Mouse (Mus musculus) urinary bladder, postnatal 36 days (tissue): ENCODE data around the gene Hmgn5.
A peak's percentile ranks its signal among the peaks of the same experiment; 100 is the strongest.

Experiments used
- DNase-seq, 2 experiments: peaks; one replicate each; pipeline ENCODE4 v3.0.0; 2022; ENCODE audit warnings: low spot score in 2 of 2, mixed read lengths in 1 of 2

Gene Hmgn5

DNA sequence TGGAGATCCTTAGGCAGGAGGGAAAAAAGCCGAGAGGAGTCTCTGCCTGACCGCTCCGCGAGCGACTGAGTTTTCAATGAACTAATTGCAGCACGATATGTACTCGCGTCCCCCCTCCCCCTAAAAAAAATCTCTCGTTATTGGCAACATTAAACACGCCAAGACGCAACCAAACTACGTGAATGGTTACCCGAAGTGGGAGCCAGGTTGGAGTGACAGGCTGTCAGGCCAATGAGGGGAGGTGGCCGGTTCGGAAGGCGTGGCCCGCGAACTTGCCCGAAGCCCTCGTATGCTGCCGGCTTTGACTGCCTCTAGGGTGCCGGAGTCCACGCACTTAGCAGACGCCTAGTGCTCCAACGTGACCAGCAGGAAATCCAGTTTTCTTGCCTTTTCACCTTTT, at the start of gene Hmgn5:
TSS of gene Hmgn5 (minus strand) at position 122 of the 400 bp plus-strand sequence.
- peak; percentile 85 to 93 for DNase-seq

DNA sequence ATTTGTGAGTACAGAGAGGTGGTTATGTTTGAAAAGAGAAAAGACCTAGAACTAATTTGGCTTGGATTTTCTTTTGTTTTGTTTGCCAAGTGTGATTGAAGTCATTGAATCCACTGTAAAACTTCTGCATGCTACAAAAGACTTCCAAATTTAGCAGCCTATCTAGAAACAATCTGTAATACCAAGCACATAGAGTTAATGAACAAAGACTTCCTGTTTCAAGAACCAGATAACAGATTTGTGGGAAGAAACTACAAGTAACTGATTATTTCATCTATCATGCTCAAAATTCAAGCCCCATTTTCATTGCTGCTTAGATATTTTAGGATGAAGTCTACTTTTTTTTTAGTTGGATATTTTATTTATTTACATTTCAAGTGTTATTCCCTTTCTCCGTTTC, 34.6 kb upstream of the Hmgn5 start:
- DNase-seq = no peak

DNA sequence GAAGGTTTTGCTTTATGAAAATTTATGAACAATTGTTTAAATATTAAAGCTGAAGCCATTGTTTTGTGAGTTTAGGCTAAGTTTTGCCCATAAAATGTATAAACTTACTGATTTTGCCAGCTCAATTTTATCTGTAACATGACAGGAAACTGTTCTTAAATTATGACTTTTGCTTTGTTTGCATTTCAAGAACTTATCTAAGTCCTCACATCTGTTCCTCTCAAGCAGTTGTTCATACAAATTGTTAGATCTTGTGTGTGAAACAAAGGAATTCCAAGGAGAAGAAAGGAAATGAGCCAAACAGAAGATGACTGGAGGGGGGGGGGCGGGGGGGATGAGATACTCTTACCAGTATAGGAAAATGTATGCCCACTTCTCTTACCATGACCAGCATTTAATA, 13.0 kb upstream of the Hmgn5 start:
- no peak for DNase-seq

DNA sequence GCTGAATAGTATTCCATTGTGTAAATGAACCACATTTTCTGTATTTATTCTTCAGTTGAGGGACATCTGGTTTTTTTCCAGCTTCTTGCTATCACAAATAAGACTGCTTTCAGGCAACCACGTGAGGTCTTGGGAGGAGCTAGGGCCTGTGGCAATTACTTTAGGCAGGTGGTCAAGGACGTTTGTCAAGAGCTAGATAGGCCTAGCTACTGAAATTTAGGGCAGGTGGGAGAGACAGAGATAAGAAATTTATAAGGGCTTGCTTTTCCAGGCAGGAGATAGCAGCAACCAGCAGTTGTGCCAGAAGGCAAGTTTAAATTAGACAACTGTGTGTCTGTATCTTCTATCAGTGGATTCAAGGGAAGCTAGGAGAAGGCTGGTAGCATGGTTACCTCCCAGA, 7.7 kb upstream of the Hmgn5 start:
- DNase-seq = no peak

DNA sequence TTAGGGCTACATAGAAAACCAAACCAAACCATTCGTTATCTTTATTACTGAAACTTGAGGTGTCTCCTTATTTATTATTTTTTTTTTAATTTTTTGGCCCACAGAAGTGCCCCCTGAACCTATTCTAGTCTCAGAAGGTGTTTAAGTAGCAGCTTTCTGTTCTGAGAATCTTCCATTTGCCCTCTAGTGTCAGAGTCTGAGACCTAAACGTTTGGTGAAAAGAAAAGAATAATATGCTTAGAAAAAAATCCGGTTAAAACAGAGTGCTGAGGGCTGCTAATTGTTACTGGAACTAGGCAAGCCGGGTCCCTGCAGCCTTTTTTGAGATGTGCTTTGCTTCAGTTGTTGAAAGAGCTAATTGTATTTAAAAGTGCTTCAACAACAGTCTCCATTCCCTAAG, 962 bp upstream of the Hmgn5 start:
- no peak for DNase-seq

DNA sequence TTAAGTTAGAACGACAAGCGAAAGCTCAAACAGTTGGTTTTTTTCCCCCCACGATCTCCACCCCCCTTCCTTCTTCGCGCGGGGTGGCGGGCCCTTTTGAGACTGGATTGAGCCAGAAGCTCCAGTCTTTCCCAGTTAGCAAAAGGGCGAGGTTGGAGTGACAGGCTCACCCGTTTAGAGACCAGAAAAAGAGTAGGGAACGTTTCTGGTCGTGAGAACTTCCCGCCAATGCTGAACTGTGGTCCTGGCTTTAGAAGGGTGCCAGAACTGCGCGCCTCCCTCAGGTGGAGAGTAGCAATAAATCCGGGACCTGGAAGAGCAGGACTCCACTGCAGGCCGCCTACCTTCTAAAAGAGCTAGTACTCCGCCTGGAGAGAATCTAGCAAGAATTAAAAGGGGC, 482 bp upstream of the Hmgn5 start:
- peak; percentile 7 to 19 for DNase-seq

DNA sequence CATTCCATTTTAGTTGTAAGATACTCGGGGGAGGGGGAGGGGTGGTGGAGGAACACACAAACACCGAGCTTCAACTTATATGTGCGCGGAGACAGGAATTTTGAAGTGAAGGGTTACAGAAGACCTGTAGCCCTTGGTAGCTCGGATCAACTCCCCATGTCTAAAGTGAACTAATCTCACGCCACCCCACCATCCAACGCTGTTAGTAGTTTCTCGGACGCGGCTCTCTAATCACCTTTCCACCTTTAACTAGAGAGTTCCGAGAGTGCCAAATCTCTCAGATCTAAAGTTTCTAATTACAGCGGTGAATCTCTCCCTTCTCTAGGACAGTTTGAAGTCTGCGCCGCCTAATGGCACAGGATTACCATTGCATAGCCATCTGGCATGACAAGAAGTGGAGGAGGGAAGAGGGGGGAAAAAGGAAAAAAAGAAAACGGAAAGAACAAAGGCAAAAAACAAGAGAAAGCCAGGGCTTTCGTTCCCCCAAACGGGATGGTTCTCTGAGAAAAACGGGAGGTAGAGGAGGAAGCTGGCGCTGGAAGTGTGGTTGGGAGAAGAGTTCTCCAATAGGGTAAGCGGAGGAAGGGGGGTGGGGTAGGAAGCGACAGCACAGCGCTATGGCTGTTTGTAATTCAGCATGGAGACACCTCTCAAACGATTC, 703 bp downstream of the Hmgn5 start:
- DNase-seq = peak; percentile 13 to 29

DNA sequence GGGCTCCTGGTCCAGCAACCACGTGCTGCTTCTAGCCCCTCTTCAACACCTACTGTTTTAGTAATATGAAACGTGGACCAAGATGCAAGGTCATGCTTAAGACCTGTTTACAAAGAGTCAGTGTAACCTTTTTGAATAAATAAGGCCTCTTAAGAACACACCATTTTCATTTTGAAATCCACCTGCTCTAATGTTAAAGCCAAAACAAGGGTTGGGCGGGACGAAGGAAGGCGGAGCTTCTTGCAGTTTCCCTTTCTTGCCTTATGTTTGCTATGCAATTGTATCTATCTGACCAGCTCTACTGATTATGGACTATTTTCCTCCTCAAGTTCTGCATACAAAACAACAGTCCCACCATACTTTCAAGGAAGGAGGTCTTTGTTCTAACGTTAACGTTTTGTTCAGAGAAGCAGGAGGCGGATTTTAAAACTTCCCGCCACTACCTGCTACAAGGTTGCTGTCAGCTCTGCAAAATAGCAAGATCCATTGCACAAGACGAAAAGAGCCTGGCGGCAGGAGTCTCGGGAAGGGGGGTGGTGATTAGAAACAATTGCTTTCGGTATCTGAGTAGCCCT, 1.5 kb downstream of the Hmgn5 start:
- DNase-seq = peak in 1 of 2 experiments; percentile 1

DNA sequence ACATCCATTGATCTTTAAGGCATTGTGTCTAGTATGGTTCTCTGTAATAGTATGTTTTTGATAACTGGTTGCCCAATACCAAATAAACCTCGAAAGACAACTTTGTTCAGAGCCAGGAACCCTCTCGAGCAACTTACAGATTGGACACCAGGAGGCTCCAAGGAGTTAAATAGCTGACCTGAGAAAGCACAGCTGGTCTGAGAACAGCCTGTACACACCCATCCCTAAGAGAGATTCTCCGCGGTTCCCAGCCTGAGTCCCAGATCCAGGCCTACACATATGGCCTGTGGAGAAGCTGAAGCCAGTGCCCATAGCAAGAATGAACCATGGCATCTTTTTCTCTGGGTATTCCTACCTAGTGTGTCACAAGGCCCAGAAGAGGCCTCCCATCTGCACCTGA, 11.9 kb downstream of the Hmgn5 start:
- DNase-seq = no peak
